Mouse (Mus musculus) neural tube, embryonic 14.5 days (tissue): ENCODE data around the gene Rasal1. TPM values are rescaled to one million over a fixed set of nuclear protein-coding genes. Genes with fewer than 3 reads are reported as not detected.

Source experiments
- ATAC-seq: fragments of 200-750 bp; cut with Nextera tagmentation; 2 replicates; pipeline ENCODE4 v1.8.0; 2017; ENCODE audit warnings: low read depth, mild to moderate bottlenecking, moderate TSS enrichment, moderate library complexity
- H3K27ac ChIP-seq: fragments of 300-500 bp; sonication (generic); 2 replicates; pipeline ENCODE4 v1.5.1; 2014; ENCODE audit warnings: low read depth, mild to moderate bottlenecking, control low read depth, low read length, moderate library complexity, mixed read lengths
- H3K27me3 ChIP-seq: fragments of 300-500 bp; sonication (generic); 2 replicates; pipeline ENCODE4 v1.6.1; 2014; ENCODE audit warnings: low read length; ENCODE audit not compliant: control insufficient read depth, insufficient read depth
- H3K36me3 ChIP-seq: fragments of 300-500 bp; sonication (generic); 2 replicates; pipeline ENCODE4 v1.6.1; 2014; ENCODE audit warnings: low read length, mixed read lengths; ENCODE audit not compliant: control insufficient read depth, insufficient read depth
- H3K4me1 ChIP-seq: fragments of 300-500 bp; sonication (generic); 2 replicates; pipeline ENCODE4 v1.6.1; 2014; ENCODE audit warnings: low read length; ENCODE audit not compliant: control insufficient read depth, insufficient read depth
- H3K4me2 ChIP-seq: fragments of 300-500 bp; sonication (generic); 2 replicates; pipeline ENCODE4 v1.6.1; 2014; ENCODE audit warnings: mild to moderate bottlenecking, low read depth, low read length, control low read depth
- H3K4me3 ChIP-seq: fragments of 300-500 bp; sonication (generic); 2 replicates; pipeline ENCODE4 v1.5.1; 2014; ENCODE audit warnings: low read depth, low read length, control low read depth, mixed read lengths
- H3K9ac ChIP-seq: fragments of 300-500 bp; sonication (generic); replicated peaks from 2 replicates; pipeline ENCODE4 v1.6.1; 2014; ENCODE audit warnings: low read depth, mild to moderate bottlenecking, control low read depth, low read length, mixed read lengths
- H3K9me3 ChIP-seq: fragments of 300-500 bp; sonication (generic); 2 replicates; pipeline ENCODE4 v1.6.1; 2016; ENCODE audit warnings: low read length; ENCODE audit not compliant: control insufficient read depth
- WGBS: fragments of 180-500 bp; shearing (Covaris S2); extraction: QIAGEN DNeasy Blood & Tissue Kit; methylation state at CpG from one replicate; pipeline ENCODE4 v1.1.7; 2014; 5-methylcytosine and 5-hydroxymethylcytosine counted together
- polyA plus RNA-seq: library from polyadenylated mRNA; unstranded; fragments of >200 nt; fragmentation: Nextera tagmentation; extraction: Ambion mirVana; gene quantifications from 2 replicates; pipeline ENCODE4 v1.2.1, GENCODE M21; 2014

Gene Rasal1
- polyA plus RNA-seq, 1 experiment from 2014 or later, result 0.33 TPM

DNA sequence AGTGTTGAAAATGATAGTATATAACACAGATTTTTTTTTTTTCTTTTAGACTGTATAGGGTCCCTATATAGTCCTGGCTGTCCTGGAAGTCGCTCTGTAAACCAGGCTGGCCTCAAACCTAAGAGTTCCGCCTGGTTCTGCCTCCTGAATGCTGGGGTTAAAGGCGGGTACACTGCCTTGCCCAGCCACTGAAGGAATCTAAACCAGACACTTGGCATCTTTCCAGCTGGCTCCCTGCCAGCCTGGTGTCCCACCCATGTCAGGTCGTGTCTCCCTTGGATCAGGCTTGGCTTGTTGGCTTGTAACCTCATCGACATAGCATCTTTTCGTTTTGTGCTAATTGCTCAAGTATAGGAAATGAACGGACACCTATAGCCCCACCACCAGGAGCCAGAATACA is 20.0 kb upstream of the Rasal1 start:
- Histone ChIP-seq H3K36me3 (peaks cover 30% of the 10 kb centered on the region; the same call in 1 of the 2 replicates), H3K9me3 (no peaks in the 10 kb centered on the region), H3K27me3 (no peaks in the 10 kb centered on the region; the same call in none of the 2 replicates), H3K4me3 (no peak overlapping the region), H3K4me1 (no peaks in the 10 kb centered on the region), H3K9ac (no peak overlapping the region), H3K4me2 (no peak overlapping the region), H3K27ac (no peak overlapping the region)
- WGBS, result 64% methylated on average over 7 of the region's 7 CpGs
- ATAC-seq, result no peak

- no peak overlapping the region for H3K4me3 ChIP-seq
- ATAC-seq, result no peak
- no peak overlapping the region for H3K27ac ChIP-seq
Observed at GRCm38 (mm10) chr5:120631128-120631527, 17.5 kb upstream of the Rasal1 start.

GRCm38 (mm10) chr5:120631892-120632291 is 16.7 kb upstream of the Rasal1 start:
- Histone ChIP-seq H3K27me3 (no peaks in the 10 kb centered on the region; the same call in none of the 2 replicates), H3K4me3 (no peak overlapping the region), H3K36me3 (peaks cover 9% of the 10 kb centered on the region; the same call in 1 of the 2 replicates), H3K4me2 (no peak overlapping the region), H3K9ac (no peak overlapping the region), H3K9me3 (no peaks in the 10 kb centered on the region), H3K27ac (no peak overlapping the region), H3K4me1 (no peaks in the 10 kb centered on the region)
- ATAC-seq, result no peak
- WGBS, result 93% methylated on average over 5 of the region's 5 CpGs

More at GRCm38 (mm10) chr5:120631128-120631527, 17.5 kb upstream of the Rasal1 start:
- Histone ChIP-seq H3K9me3 (no peaks in the 10 kb centered on the region), H3K9ac (no peak overlapping the region), H3K4me2 (peak overlapping the region; percentile 15), H3K27me3 (no peaks in the 10 kb centered on the region; the same call in none of the 2 replicates), H3K4me1 (no peaks in the 10 kb centered on the region), H3K36me3 (peaks cover 12% of the 10 kb centered on the region; the same call in 1 of the 2 replicates)
- 7% methylated on average over 29 of the region's 29 CpGs for WGBS

GRCm38 (mm10) chr5:120634131-120634530 is 14.5 kb upstream of the Rasal1 start, which contains the start of gene Cfap73:
Gene Cfap73, minus strand, starts transcription at chr5:120634235.
- no peak within 1 kb of the TSS for H3K4me2 ChIP-seq
- H3K4me3 ChIP-seq, result no peak within 1 kb of the TSS
- no peaks in the 10 kb centered on the region for H3K4me1 ChIP-seq
- no peaks in the 10 kb centered on the region for H3K9me3 ChIP-seq
- H3K27ac ChIP-seq, result no peak within 1 kb of the TSS
- WGBS, result 61% methylated on average over 9 of the region's 9 CpGs
- H3K36me3 ChIP-seq, result no peaks in the 10 kb centered on the region
- H3K27me3 ChIP-seq, result no peaks in the 10 kb centered on the region; the same call in none of the 2 replicates
- ATAC-seq, result no peak
- H3K9ac ChIP-seq, result no peak within 1 kb of the TSS

- Histone ChIP-seq H3K27ac (no peak overlapping the region), H3K4me2 (no peak overlapping the region), H3K9ac (no peak overlapping the region), H3K36me3 (no peaks in the 10 kb centered on the region), H3K4me1 (no peaks in the 10 kb centered on the region), H3K27me3 (no peaks in the 10 kb centered on the region; the same call in none of the 2 replicates), H3K9me3 (no peaks in the 10 kb centered on the region), H3K4me3 (no peak overlapping the region)
- ATAC-seq, result no peak
- WGBS, result 27% methylated on average over 5 of the region's 5 CpGs
Observed at GRCm38 (mm10) chr5:120634860-120635259, 13.8 kb upstream of the Rasal1 start.

DNA sequence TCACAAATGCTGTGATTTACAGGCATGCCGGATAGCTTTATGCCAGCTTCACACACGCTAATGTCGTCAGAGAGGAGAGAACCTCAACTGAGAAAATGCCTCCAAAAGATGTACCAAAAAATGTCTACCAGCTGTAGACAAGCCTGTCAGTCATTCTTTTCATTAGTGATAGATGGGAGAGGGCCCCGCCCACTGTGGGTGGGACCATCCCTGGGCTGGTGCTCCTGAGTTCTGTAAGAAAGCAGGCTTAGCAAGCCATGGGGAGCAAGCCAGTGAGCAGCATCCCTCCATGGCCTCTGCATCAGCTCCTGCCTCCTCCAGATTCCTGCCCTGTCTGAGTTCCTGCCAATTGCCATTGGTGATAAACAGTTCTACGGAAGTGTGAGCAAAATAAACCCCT is 13.0 kb upstream of the Rasal1 start:
- Histone ChIP-seq H3K4me3 (no peak overlapping the region), H3K27ac (no peak overlapping the region), H3K4me2 (no peak overlapping the region), H3K9me3 (no peaks in the 10 kb centered on the region), H3K36me3 (no peaks in the 10 kb centered on the region), H3K4me1 (no peaks in the 10 kb centered on the region), H3K9ac (no peak overlapping the region), H3K27me3 (no peaks in the 10 kb centered on the region)
- 82% methylated on average over 5 of the region's 5 CpGs for WGBS
- ATAC-seq, result no peak

DNA sequence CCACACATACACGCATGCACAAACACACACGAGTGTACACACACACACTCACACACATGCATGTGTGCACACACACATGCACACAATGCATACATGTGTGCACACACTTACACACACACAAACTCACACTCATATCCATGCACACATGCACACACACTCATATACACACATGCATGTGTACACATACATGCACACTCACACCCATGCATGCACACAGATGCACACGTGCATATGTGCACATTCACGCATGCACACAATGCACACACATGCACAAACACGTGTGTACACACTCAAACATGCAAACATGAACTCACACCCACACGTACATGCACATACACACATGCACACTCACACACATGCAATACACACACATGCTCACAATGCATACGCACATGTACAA is 8.5 kb upstream of the Rasal1 start:
- no peak overlapping the region for H3K27ac ChIP-seq

DNA sequence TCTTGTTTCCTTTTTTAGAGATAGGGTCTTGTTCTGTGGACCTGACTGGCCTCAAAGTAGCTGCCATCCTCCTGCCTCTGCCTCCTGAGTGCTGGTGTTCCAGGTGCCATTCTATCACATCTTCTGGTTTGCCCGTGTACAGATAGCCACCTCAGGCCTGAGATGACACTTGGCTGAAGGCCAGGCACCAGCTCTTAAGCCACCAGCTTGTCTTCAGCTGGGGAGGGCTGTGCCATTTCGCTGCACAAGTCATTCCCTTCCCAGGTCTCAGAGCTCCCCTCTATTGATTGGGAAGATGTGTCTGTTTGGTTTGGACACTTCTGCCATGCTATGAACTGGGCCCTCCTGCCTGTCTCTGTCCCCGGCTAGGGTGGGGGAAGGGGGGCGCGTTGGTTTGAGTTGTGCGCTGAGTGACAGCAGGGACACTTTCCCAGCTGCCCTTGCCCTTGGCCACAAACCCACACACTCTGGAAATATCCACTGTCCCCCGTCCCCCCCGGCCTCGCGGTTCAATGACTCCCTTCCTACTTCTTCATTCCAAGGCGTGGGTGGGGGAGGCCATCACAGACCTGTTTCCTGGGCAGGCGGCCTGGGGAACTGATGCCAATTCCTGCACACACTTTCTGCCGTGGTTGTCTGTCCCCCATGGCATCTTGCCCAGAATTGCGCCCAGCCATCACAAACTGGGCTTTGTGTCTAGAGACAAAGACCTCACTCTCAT is 5.1 kb upstream of the Rasal1 start:
- 72% methylated on average over 14 of the region's 14 CpGs for WGBS
- no peaks in the 10 kb centered on the region for H3K36me3 ChIP-seq
- no peak overlapping the region for H3K9ac ChIP-seq
- H3K4me1 ChIP-seq, result no peaks in the 10 kb centered on the region
- H3K4me3 ChIP-seq, result no peak overlapping the region
- no peaks in the 10 kb centered on the region for H3K9me3 ChIP-seq
- H3K4me2 ChIP-seq, result no peak overlapping the region
- no peak overlapping the region for H3K27ac ChIP-seq
- no peak for ATAC-seq
- H3K27me3 ChIP-seq, result no peaks in the 10 kb centered on the region

More for the DNA sequence above, 8.5 kb upstream of the Rasal1 start:
- H3K9ac ChIP-seq, result no peak overlapping the region
- H3K27me3 ChIP-seq, result no peaks in the 10 kb centered on the region
- no peak overlapping the region for H3K4me3 ChIP-seq
- no peak overlapping the region for H3K4me2 ChIP-seq
- ATAC-seq, result no peak
- no peaks in the 10 kb centered on the region for H3K4me1 ChIP-seq
- no peaks in the 10 kb centered on the region for H3K36me3 ChIP-seq
- H3K9me3 ChIP-seq, result no peaks in the 10 kb centered on the region
- 94% methylated on average over 7 of the region's 7 CpGs for WGBS

GRCm38 (mm10) chr5:120644227-120644626 is 4.4 kb upstream of the Rasal1 start:
- no peak overlapping the region for H3K9ac ChIP-seq
- H3K4me3 ChIP-seq, result no peak overlapping the region
- no peak overlapping the region for H3K4me2 ChIP-seq
- peaks cover 4% of the 10 kb centered on the region; the same call in 1 of the 2 replicates for H3K4me1 ChIP-seq
- peaks cover 6% of the 10 kb centered on the region for H3K27me3 ChIP-seq
- H3K27ac ChIP-seq, result no peak overlapping the region
- 62% methylated on average over 3 of the region's 3 CpGs for WGBS
- no peaks in the 10 kb centered on the region for H3K9me3 ChIP-seq
- H3K36me3 ChIP-seq, result no peaks in the 10 kb centered on the region
- ATAC-seq, result no peak
